Mouse (Mus musculus): ENCODE measurements at regions not wholly inside any gene's neighbourhood (a gene's known extent, or its start where the extent isn't known, plus 50 kb on each side); places are given as distances from the start of the nearest gene placed in this dataset.

DNA sequence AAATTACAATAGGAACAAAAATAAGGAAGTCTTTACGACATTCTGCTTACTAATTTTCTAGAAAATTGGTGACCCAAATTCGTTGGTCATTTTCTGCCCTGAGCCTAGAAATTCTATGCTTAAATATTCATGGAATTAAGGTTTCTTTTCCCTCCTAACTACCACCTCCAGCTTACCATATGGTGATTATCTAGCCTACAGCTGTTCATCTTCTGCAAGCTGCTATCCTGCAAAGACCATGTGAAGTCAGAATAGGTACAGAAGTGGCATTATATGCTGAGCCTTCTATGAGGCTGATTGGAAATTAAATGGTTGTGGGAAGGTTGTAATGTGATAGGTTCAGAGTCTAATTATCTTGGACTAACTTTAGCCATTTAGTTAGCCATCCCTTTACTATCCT lies 251.5 kb upstream of the Dmac1 start:
- TF ChIP-seq CTCF (IDR thresholded peaks at IDR 0.05; ENCODE audit: borderline replicate concordance, extremely low read depth, insufficient read depth, insufficient read length) (no peak), POLR2A (IDR thresholded peaks at IDR 0.05; ENCODE audit: borderline replicate concordance, extremely low read depth, insufficient read depth, insufficient read length, poor library complexity, severe bottlenecking) (no peak)
